Mouse (Mus musculus): ENCODE results near the gene Gfm2.

Gfm2 gene

GRCm38 (mm10) chr13:97230101-97230500 lies 92.4 kb downstream of the Gfm2 start:
- no peak for DNase-seq (ENCODE audit: low read depth)
